Mouse (Mus musculus): Measurements from ENCODE around the gene Hspbp1. TPM values are rescaled to one million over a fixed set of nuclear protein-coding genes. Genes with fewer than 3 reads are reported as not detected.

The Hspbp1 gene
- polyA plus RNA-seq, 1 experiment from 2014 or later = 111 TPM

DNA sequence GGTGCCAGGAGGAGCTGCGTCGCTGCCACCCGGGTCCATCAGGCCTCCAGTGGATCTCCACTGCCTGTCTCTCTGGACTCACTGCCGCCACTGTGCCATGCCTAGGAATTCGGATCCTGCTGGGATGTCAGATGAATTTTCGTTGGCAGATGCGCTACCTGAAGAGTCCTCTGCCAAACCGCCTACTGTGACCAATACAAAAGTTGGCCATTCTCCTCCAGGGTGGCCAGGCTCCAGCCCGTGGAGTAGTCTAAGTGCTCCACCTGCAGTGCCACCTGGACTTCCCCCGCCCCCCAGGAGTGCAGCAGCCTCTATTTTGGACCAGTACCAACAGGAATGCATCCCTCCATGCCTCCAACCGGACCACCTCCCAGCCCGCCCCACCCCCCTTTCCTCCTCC lies 73.4 kb downstream of the Hspbp1 start:
- Histone ChIP-seq H3K4me2 (no peak overlapping the region), H3K4me1 (replicated peaks) (no peaks in the 10 kb centered on the region; the same call in 1 of the 2 replicates), H3K27me3 (no peaks in the 10 kb centered on the region), H3K36me3 (no peaks in the 10 kb centered on the region), H3K4me3 (replicated peaks) (no peak overlapping the region), H3K9ac (replicated peaks) (no peak overlapping the region), H3K9me3 (no peaks in the 10 kb centered on the region), H3K27ac (no peak overlapping the region)
- no peak for ATAC-seq (ENCODE audit: insufficient number of reproducible peaks, insufficient read depth, low FRiP score, low TSS enrichment, low read depth)
- 82% methylated on average over 12 of the region's 12 CpGs for WGBS

Other genes starting within 250 kb of the Hspbp1 start
- gene Rdh13, start 239.4 kb downstream of the Hspbp1 start, polyA plus RNA-seq (2016; fragmentation: Nextera tagmentation; extraction: Ambion mirVana) = 29.7 and 29.8 TPM in 2 replicates
- 6.2 and 6.4 TPM in 2 replicates for gene Eps8l1, start 224.4 kb downstream of the Hspbp1 start, polyA plus RNA-seq (2016; fragmentation: Nextera tagmentation; extraction: Ambion mirVana)
- gene Ppp1r12c, start 183.4 kb downstream of the Hspbp1 start, polyA plus RNA-seq (2016; fragmentation: Nextera tagmentation; extraction: Ambion mirVana) = 65.3 and 70.3 TPM in 2 replicates
- gene Tnnt1, start 168.7 kb downstream of the Hspbp1 start, polyA plus RNA-seq (2016; fragmentation: Nextera tagmentation; extraction: Ambion mirVana) = 186 and 195 TPM in 2 replicates
- gene Tnni3, start 160.8 kb downstream of the Hspbp1 start, polyA plus RNA-seq (2016; fragmentation: Nextera tagmentation; extraction: Ambion mirVana) = 4.3 and 5.7 TPM in 2 replicates
- 3.7 and 4.1 TPM in 2 replicates for gene Dnaaf3, start 152.6 kb downstream of the Hspbp1 start, polyA plus RNA-seq (2016; fragmentation: Nextera tagmentation; extraction: Ambion mirVana)
- gene Syt5, start 137.5 kb downstream of the Hspbp1 start, polyA plus RNA-seq (2016; fragmentation: Nextera tagmentation; extraction: Ambion mirVana) = 6.6 and 6.8 TPM in 2 replicates
- gene Ptprh, start 81.0 kb downstream of the Hspbp1 start, polyA plus RNA-seq (2016; fragmentation: Nextera tagmentation; extraction: Ambion mirVana) = not detected in 2 replicates
- 1.9 and 2.4 TPM in 2 replicates for gene Tmem86b, start 53.6 kb downstream of the Hspbp1 start, polyA plus RNA-seq (2016; fragmentation: Nextera tagmentation; extraction: Ambion mirVana)
- 10.6 and 14.8 TPM in 2 replicates for gene Ppp6r1, start 26.0 kb downstream of the Hspbp1 start, polyA plus RNA-seq (2016; fragmentation: Nextera tagmentation; extraction: Ambion mirVana)
- 2.4 and 3.6 TPM in 2 replicates for gene Brsk1, start 5.5 kb upstream of the Hspbp1 start, polyA plus RNA-seq (2016; fragmentation: Nextera tagmentation; extraction: Ambion mirVana)
- 0.13 and 0.26 TPM in 2 replicates for gene Tmem150b, start 40.2 kb upstream of the Hspbp1 start, polyA plus RNA-seq (2016; fragmentation: Nextera tagmentation; extraction: Ambion mirVana)
- gene Kmt5c, start 55.0 kb upstream of the Hspbp1 start, polyA plus RNA-seq (2016; fragmentation: Nextera tagmentation; extraction: Ambion mirVana) = 67.3 and 73.3 TPM in 2 replicates
- gene Cox6b2, start 68.0 kb upstream of the Hspbp1 start, polyA plus RNA-seq (2016; fragmentation: Nextera tagmentation; extraction: Ambion mirVana) = 61.5 and 70.0 TPM in 2 replicates
- gene Fam71e2, start 86.2 kb upstream of the Hspbp1 start, polyA plus RNA-seq (2016; fragmentation: Nextera tagmentation; extraction: Ambion mirVana) = not detected in 2 replicates
- not detected in 2 replicates for gene Il11, start 97.8 kb upstream of the Hspbp1 start, polyA plus RNA-seq (2016; fragmentation: Nextera tagmentation; extraction: Ambion mirVana)
- gene Tmem190, start 97.9 kb upstream of the Hspbp1 start, polyA plus RNA-seq (2016; fragmentation: Nextera tagmentation; extraction: Ambion mirVana) = 0.54 TPM in 1 of 2 replicates, not detected in the other
- gene Tmem238, start 104.6 kb upstream of the Hspbp1 start, polyA plus RNA-seq (2016; fragmentation: Nextera tagmentation; extraction: Ambion mirVana) = 6.5 and 6.8 TPM in 2 replicates
- gene Rpl28, start 107.8 kb upstream of the Hspbp1 start, polyA plus RNA-seq (2016; fragmentation: Nextera tagmentation; extraction: Ambion mirVana) = 396 and 399 TPM in 2 replicates
- gene Ube2s, start 127.5 kb upstream of the Hspbp1 start, polyA plus RNA-seq (2016; fragmentation: Nextera tagmentation; extraction: Ambion mirVana) = 437 and 457 TPM in 2 replicates
- 0.12 and 0.21 TPM in 2 replicates for gene Shisa7, start 159.6 kb upstream of the Hspbp1 start, polyA plus RNA-seq (2016; fragmentation: Nextera tagmentation; extraction: Ambion mirVana)
- 4.2 and 5.2 TPM in 2 replicates for gene Isoc2b, start 185.2 kb upstream of the Hspbp1 start, polyA plus RNA-seq (2016; fragmentation: Nextera tagmentation; extraction: Ambion mirVana)
- 0.97 and 1.3 TPM in 2 replicates for gene Isoc2a, start 192.1 kb upstream of the Hspbp1 start, polyA plus RNA-seq (2016; fragmentation: Nextera tagmentation; extraction: Ambion mirVana)
- gene Gm36210, start 221.4 kb upstream of the Hspbp1 start, polyA plus RNA-seq (2016; fragmentation: Nextera tagmentation; extraction: Ambion mirVana) = not detected in 2 replicates
- 3.6 and 4.2 TPM in 2 replicates for gene Zfp628, start 230.1 kb upstream of the Hspbp1 start, polyA plus RNA-seq (2016; fragmentation: Nextera tagmentation; extraction: Ambion mirVana)
- 3.1 and 4.4 TPM in 2 replicates for gene Nat14, start 237.0 kb upstream of the Hspbp1 start, polyA plus RNA-seq (2016; fragmentation: Nextera tagmentation; extraction: Ambion mirVana)
- gene Ssc5d, start 240.7 kb upstream of the Hspbp1 start, polyA plus RNA-seq (2016; fragmentation: Nextera tagmentation; extraction: Ambion mirVana) = 2.5 and 3.1 TPM in 2 replicates